Mouse (Mus musculus) liver, embryonic 16.5 days (tissue): ENCODE data around the gene Evi2. TPM values are rescaled to one million over a fixed set of nuclear protein-coding genes. Genes with fewer than 3 reads are reported as not detected.
A peak's percentile ranks its signal among the peaks of the same experiment; 100 is the strongest.

ENCODE experiments used
- ATAC-seq: fragments of 200-750 bp; cut with Nextera tagmentation; 2 replicates; pipeline ENCODE4 v1.8.0; 2017; ENCODE audit warnings: low read depth, mild to moderate bottlenecking, moderate number of reproducible peaks, moderate library complexity
- H3K27ac ChIP-seq: fragments of 300-500 bp; sonication (generic); 2 replicates; pipeline ENCODE4 v1.5.1; 2014; ENCODE audit warnings: mild to moderate bottlenecking, low read length
- H3K27me3 ChIP-seq: fragments of 300-500 bp; sonication (generic); 2 replicates; pipeline ENCODE4 v1.6.1; 2014; ENCODE audit warnings: low read depth, low read length, mixed read lengths; ENCODE audit not compliant: control insufficient read depth, insufficient read depth
- H3K36me3 ChIP-seq: fragments of 300-500 bp; sonication (generic); 2 replicates; pipeline ENCODE4 v1.6.1; 2014; ENCODE audit warnings: mild to moderate bottlenecking; ENCODE audit not compliant: control insufficient read depth, insufficient read depth
- H3K4me1 ChIP-seq: fragments of 300-500 bp; sonication (generic); 2 replicates; pipeline ENCODE4 v1.6.1; 2014; ENCODE audit warnings: low read depth, low read length, mixed read lengths; ENCODE audit not compliant: control insufficient read depth
- H3K4me2 ChIP-seq: fragments of 300-500 bp; sonication (generic); 2 replicates; pipeline ENCODE4 v1.6.1; 2014; ENCODE audit warnings: low read depth, low read length, mixed read lengths
- H3K4me3 ChIP-seq: fragments of 300-500 bp; sonication (generic); 2 replicates; pipeline ENCODE4 v1.5.1; 2014; ENCODE audit warnings: low read depth, mild to moderate bottlenecking, low read length
- H3K9ac ChIP-seq: fragments of 300-500 bp; sonication (generic); 2 replicates; pipeline ENCODE4 v1.6.1; 2014; ENCODE audit warnings: low read depth, low read length
- H3K9me3 ChIP-seq: fragments of 300-500 bp; sonication (generic); replicated peaks from 2 replicates; pipeline ENCODE4 v1.6.1; 2016; ENCODE audit warnings: low read length; ENCODE audit not compliant: control insufficient read depth
- WGBS: fragments of 180-500 bp; shearing (Covaris S2); extraction: QIAGEN DNeasy Blood & Tissue Kit; methylation state at CpG from one replicate; pipeline ENCODE4 v1.1.7; 2014; ENCODE audit not compliant: insufficient replicate concordance; 5-methylcytosine and 5-hydroxymethylcytosine counted together
- polyA plus RNA-seq: library from polyadenylated mRNA; unstranded; fragments of >200 nt; fragmentation: Nextera tagmentation; extraction: Ambion mirVana; gene quantifications from 2 replicates; pipeline ENCODE4 v1.2.1, GENCODE M21; 2015

Evi2 gene
- polyA plus RNA-seq = 0.59 and 0.63 TPM in 2 replicates

DNA sequence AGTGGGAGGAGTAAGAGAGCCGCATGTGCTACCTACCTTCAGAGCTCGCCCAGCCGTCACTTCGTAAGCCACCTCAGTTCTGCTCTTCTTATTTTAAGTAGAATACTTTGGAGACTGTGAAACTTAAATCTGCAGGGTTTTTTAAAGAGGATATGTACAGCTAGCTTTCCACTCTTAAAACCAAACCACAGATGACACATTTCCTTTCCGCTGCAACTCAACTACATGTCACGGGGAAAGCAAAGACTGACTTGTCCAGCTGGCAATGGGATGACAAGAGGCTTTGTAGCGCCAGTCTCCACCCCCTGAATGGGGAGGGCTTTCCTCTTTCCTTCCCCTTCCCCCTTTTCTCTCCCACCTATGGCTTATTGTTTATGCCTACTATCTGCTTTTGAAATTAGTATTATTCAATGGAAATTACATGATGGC is at the start of gene Evi2, which contains the start of gene Evi2a:
TSS of gene Evi2 (minus strand) at position 257 of the 429 bp plus-strand sequence.
TSS of gene Evi2a (minus strand) at position 277 of the 429 bp plus-strand sequence.
- no peaks in the 10 kb centered on the region for H3K36me3 ChIP-seq
- no peak within 1 kb of the TSS for H3K9ac ChIP-seq
- H3K27ac ChIP-seq = no peak within 1 kb of the TSS
- peak within 1 kb of the TSS; percentile 36 for H3K4me3 ChIP-seq
- no peaks in the 10 kb centered on the region for H3K27me3 ChIP-seq
- peaks cover 11% of the 10 kb centered on the region for H3K4me1 ChIP-seq
- WGBS = 19% methylated on average over 7 of the region's 7 CpGs
- H3K9me3 ChIP-seq = no peaks in the 10 kb centered on the region
- peak within 1 kb of the TSS; percentile 14 for H3K4me2 ChIP-seq
- no peak for ATAC-seq

DNA sequence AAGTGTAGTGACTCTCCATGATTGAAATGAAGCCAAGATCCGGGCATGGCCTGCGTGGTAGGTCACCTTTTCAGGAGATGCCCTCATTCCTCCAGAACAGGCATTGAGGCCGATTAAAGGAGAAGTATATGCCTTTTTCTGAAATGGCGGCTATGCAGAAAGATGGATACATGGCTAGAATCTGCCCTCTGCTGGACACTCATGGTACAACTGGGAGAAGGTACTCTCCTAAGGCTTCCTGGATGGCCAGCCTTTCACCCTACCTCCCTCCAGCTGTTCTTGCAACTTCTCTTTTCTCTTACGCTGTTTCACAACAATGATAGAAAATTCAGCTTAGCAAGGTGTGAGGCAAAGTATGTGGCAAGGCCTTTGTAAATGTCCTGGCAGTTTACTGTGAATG is 47.4 kb upstream of the Evi2 start:
- ATAC-seq = peak; percentile 53; the same call in 1 of the 2 replicates
- H3K27ac ChIP-seq = no peak overlapping the region
- H3K4me2 ChIP-seq = no peak overlapping the region
- no peak overlapping the region for H3K9ac ChIP-seq
- 20% methylated on average over 5 of the region's 5 CpGs for WGBS
- no peaks in the 10 kb centered on the region for H3K36me3 ChIP-seq
- H3K4me1 ChIP-seq = peaks cover 3% of the 10 kb centered on the region
- H3K9me3 ChIP-seq = no peaks in the 10 kb centered on the region
- no peak overlapping the region for H3K4me3 ChIP-seq
- no peaks in the 10 kb centered on the region for H3K27me3 ChIP-seq

DNA sequence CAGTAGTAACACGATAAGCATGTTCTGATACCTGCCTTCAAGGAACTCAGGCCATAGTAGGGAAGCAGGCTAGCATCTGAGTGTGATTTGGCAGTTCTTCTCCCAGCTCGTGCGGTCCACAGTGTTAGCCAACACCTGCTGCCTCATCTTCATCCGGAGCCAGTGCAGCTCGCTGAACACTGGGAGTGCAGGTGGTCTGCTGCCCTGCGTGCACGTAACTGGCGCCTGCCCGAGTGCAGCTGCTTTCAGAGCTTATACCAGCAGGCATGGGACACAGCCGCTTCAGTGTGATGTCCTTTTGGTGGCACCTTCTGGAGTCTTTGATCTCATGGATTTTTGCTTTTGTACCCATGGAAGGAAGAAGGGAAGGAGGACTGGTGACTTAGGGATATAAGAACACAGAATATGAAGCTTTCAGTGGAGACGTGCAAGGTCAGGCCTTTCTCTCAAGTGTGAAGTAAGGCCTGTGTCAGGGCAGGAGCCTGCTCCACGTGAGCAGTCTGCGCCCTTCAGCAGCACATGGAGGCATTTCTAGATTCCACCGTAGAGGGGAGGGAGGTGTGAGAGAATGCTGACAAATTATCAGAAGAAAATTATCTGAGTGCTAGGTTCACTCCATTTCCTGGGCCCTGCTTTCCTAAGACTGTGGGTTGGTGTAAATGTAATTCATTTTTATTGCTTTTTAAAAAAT is 45.1 kb upstream of the Evi2 start:
- 82% methylated on average over 14 of the region's 14 CpGs for WGBS
- H3K9ac ChIP-seq = no peak overlapping the region
- H3K27me3 ChIP-seq = no peaks in the 10 kb centered on the region
- H3K4me3 ChIP-seq = no peak overlapping the region
- H3K4me1 ChIP-seq = peaks cover 3% of the 10 kb centered on the region
- no peak for ATAC-seq
- no peaks in the 10 kb centered on the region for H3K36me3 ChIP-seq
- H3K4me2 ChIP-seq = no peak overlapping the region
- H3K9me3 ChIP-seq = no peaks in the 10 kb centered on the region
- no peak overlapping the region for H3K27ac ChIP-seq

DNA sequence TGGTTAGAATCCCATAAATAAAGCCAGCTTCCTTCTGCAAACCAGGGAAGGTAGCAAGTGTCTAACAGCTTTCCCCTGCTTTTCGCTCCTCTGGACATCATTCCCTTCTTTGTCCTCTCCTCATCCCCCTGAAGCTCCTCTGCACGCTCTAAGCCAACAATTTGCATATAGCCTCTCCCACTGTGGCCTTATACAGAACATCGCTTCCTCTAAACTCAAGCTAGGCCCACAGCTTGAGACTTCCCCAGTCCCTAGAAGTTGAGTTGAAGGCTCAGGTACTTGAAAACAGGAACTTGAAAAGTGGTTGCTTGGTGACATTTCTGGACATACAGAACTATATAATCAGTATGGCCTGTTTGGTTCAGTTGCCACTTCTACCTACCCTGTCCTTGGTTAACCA is 43.4 kb upstream of the Evi2 start:
- H3K4me2 ChIP-seq = no peak overlapping the region
- 67% methylated on average over 3 of the region's 3 CpGs for whole genome bisulfite sequencing
- H3K27ac ChIP-seq = no peak overlapping the region
- ATAC-seq = no peak
- no peaks in the 10 kb centered on the region for H3K27me3 ChIP-seq
- no peak overlapping the region for H3K9ac ChIP-seq
- no peaks in the 10 kb centered on the region for H3K36me3 ChIP-seq
- H3K4me1 ChIP-seq = no peaks in the 10 kb centered on the region; the same call in 1 of the 2 replicates
- H3K4me3 ChIP-seq = no peak overlapping the region
- H3K9me3 ChIP-seq = no peaks in the 10 kb centered on the region

DNA sequence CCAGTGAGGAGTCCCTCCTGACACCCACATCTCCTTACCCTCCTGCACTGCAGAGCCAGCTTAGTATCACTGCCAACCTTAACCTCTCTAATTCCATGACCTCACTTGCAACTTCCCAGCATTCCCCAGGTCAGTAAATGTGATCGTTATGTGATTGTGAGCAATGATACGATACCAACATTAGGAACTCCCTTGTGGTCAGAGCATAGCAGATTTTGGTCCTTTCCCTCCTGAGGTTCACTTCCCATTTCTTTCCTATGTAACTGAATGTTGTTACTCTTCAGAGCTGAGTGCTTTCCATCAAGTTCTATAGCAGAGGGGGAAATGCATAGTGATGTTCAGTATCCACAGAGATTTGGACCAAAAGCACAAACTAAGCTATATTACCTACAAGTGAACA is 39.9 kb upstream of the Evi2 start:
- Histone ChIP-seq H3K36me3 (peaks cover 11% of the 10 kb centered on the region), H3K4me2 (no peak overlapping the region), H3K4me1 (no peaks in the 10 kb centered on the region), H3K9ac (no peak overlapping the region), H3K4me3 (no peak overlapping the region), H3K27ac (no peak overlapping the region), H3K27me3 (no peaks in the 10 kb centered on the region), H3K9me3 (no peaks in the 10 kb centered on the region)
- no peak for ATAC-seq
- 67% methylated on average over 2 of the region's 2 CpGs for WGBS

DNA sequence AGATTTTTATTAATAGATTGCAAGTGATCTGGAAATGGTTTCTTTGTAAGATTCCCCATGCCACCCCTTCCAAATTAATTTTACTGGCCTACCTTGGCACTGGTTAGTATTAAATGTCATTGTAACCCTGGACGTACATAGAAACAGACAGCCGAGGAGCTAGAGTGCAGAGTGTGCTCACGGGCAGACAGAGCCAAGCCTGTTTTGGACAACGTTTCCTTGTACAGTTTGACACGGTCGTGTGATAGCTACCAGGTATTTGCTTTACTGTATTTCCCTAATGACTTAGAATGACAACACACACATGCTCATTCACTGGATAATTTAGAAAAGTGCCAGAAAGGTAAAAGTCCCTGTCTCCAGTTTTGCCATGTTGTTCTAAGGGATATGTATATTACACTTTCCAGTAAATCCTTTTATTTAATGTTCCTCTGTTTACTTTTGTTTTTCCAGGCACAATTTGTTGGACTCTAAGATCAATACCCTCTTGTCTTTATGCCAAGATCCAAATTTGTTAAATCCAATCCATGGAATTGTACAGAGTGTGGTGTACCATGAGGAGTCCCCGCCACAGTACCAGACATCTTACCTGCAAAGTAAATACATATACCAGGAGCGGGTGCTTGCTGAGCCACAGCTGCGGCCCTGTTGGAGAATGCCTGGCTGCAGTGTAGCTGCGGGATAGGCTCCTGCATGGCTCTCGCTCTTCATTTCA is 38.0 kb upstream of the Evi2 start:
- ATAC-seq = peak; percentile 58
- WGBS = 72% methylated on average over 11 of the region's 11 CpGs
- Histone ChIP-seq H3K9me3 (no peaks in the 10 kb centered on the region), H3K27me3 (no peaks in the 10 kb centered on the region), H3K27ac (no peak overlapping the region), H3K4me1 (no peaks in the 10 kb centered on the region), H3K36me3 (peaks cover 12% of the 10 kb centered on the region), H3K4me3 (no peak overlapping the region), H3K4me2 (no peak overlapping the region), H3K9ac (no peak overlapping the region)

DNA sequence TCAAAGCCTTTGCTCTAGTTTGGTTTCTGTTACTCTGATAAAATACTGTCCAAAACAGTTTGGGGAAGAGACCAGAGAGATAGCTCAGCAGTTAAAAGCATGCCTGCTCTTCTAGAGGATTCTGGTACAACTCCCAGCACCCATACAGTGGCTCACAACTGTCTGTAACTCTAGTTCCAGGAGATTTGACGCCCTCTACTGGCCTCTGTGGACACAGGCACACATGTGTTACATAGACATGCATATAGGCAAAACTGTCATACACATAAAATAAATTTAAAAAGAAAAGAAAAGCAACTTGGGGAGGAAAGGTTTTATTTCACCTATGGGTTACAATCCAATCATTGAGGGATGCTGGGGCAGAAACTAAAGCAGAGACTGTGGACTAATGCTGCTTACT is 36.6 kb upstream of the Evi2 start:
- Histone ChIP-seq H3K4me3 (no peak overlapping the region), H3K36me3 (peaks cover 12% of the 10 kb centered on the region), H3K27ac (no peak overlapping the region), H3K27me3 (no peaks in the 10 kb centered on the region), H3K4me1 (no peaks in the 10 kb centered on the region), H3K4me2 (no peak overlapping the region), H3K9me3 (no peaks in the 10 kb centered on the region), H3K9ac (no peak overlapping the region)
- no peak for ATAC-seq
- 47% methylated on average over 1 of the region's 1 CpGs for WGBS

DNA sequence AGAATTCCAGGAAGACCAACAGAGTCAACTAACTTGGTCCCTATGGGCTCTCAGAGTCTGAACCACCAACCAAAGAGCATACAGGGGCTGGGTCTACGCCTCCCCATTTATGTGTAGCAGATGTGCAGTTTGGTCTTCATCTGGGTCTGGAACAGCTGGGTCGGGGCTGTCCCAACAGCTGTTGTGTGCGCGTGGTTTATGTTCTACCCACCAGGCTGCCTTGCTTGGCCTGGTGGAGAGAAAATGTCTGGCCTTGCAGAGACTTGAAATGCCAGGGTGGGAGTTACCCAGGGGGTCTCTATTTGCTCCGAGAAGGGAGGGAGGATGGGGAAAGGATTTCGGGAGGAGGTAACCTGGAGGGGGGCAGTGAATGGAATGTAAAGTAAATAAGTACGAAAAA is 33.1 kb upstream of the Evi2 start:
- ATAC-seq = no peak
- 70% methylated on average over 7 of the region's 7 CpGs for WGBS
- H3K9me3 ChIP-seq = no peaks in the 10 kb centered on the region

DNA sequence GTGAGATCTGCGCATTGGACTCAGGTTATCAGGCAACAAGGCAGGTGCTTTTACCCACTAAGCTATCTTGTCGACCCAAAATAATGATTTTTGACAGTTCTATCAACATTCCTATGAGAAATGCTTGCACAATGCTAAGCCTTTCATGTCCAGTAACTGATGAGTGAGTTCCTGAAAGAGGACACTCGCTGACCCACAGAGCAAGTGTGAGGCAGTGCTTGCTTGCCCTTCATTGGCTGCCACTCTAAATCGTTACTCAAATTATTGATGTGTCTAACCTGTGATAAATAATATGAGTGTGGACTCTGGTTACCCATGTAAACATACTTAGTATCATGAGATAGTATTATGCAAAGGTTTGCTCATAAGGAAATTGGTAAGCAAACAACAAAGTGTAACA is 30.1 kb upstream of the Evi2 start:
- no peak overlapping the region for H3K4me2 ChIP-seq
- H3K4me1 ChIP-seq = no peaks in the 10 kb centered on the region
- H3K4me3 ChIP-seq = no peak overlapping the region
- ATAC-seq = no peak
- no peak overlapping the region for H3K27ac ChIP-seq
- no peak overlapping the region for H3K9ac ChIP-seq
- WGBS = 70% methylated on average over 4 of the region's 4 CpGs
- H3K27me3 ChIP-seq = no peaks in the 10 kb centered on the region
- no peaks in the 10 kb centered on the region for H3K9me3 ChIP-seq
- peaks cover 3% of the 10 kb centered on the region for H3K36me3 ChIP-seq

More for the DNA sequence above, 33.1 kb upstream of the Evi2 start:
- Histone ChIP-seq H3K27me3 (no peaks in the 10 kb centered on the region), H3K4me3 (no peak overlapping the region), H3K4me2 (no peak overlapping the region), H3K9ac (no peak overlapping the region), H3K27ac (no peak overlapping the region), H3K36me3 (peaks cover 12% of the 10 kb centered on the region), H3K4me1 (no peaks in the 10 kb centered on the region)
